Mouse (Mus musculus) mouse trophoblast stem cell (cell line): ENCODE data around the gene Uri1.

ENCODE experiments used
- in situ Hi-C, 2 experiments: fragments of 300-500 bp; cut with MseI, MboI; formaldehyde crosslinking; loops; 2 replicates in 1 of 2; 3 replicates in 1 of 2; pipeline ENCODE4 v1.15.1; 2025

The Uri1 gene

DNA sequence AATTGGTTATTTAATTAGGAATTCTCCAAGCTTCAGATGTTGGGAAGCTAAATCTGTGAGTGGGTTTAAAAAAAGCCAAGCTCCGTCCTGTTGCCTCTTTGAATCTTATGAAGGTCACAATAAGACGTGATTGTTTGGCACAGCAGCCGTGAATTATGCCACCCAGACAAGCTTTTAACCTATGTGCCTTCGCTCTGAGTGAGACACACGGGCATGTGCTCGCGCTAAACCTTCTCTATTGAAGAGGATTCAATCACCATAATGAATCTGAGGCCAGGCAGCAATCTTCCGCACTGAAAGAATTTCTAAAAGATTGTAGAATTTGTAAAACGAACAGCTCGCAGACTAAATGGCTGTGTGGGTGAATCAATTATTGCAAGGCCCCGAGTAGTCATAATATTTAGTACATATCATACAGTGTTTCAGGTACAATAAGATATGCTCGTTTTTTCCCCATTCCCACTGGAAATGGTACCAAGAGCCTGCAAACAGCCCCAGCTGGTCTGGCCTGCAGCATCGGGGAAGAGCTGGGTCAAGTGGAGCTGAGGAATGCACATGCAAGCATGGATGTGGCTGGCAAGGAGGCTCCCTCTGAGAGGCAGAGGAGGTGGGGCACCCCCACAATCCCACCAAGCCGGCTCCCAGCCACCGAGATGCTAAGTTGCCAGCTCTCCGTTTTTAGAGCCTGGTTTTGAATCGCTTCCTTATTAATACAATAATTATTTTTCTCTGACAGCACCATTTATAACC, 101.5 kb downstream of the Uri1 start:
- in situ Hi-C loops: no loop called here

DNA sequence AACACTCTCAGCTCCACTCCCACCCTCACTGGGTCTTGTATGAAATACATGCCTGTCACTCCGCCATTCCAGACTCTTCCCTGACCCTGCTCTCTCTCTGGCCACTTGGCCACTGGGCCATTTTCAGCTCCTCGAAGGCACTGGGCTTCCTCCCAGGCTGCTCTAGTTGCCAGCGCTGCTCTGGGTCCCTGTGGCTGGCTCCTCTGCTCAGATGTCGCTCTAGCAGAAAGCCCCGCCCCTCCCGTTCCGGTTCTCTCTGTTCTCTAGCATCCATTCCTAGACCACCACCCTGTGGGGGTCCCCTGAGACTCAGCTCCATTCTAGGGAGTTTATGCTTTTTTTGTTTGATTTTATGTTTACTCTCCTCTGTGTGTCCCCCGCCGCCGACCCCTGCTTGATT, 104.4 kb downstream of the Uri1 start:
- in situ Hi-C loops: no loop called here

DNA sequence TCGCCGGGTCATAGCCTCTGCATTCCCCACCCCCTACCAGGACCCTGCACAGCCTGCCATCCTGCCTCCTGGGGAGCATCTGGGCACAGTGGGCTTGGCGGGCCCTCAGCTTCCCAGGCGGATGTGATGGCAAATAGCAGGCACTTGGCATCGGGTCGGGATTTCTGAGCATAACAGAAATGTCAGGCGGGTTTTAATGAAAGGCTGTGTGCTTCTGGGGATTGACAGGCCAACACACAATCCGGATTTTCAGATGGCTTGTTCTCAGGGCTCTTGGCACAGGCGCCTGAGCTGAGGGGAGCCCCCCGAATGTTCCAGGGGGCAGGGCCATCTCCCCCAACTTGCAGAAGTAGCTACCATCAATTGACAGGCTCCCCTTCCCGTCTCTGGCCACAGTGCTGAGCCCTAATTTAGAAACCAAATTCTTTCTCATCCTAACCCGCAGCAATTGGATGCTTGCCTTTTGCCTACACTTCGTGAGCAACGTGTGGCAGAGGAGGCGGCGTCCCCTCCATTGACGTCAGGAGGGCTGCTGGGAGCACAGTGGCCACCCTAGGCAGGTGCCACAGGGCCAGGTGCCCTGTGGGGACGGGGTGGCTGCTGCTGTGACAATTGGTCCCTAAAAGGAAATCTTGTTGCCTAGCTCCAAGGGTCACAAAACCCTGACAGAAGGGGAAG, 106.5 kb downstream of the Uri1 start:
- in situ Hi-C loops: no loop called here

GRCm38 (mm10) chr7:37911802-37912122, 111.6 kb downstream of the Uri1 start:
- in situ Hi-C loops: no loop called here

DNA sequence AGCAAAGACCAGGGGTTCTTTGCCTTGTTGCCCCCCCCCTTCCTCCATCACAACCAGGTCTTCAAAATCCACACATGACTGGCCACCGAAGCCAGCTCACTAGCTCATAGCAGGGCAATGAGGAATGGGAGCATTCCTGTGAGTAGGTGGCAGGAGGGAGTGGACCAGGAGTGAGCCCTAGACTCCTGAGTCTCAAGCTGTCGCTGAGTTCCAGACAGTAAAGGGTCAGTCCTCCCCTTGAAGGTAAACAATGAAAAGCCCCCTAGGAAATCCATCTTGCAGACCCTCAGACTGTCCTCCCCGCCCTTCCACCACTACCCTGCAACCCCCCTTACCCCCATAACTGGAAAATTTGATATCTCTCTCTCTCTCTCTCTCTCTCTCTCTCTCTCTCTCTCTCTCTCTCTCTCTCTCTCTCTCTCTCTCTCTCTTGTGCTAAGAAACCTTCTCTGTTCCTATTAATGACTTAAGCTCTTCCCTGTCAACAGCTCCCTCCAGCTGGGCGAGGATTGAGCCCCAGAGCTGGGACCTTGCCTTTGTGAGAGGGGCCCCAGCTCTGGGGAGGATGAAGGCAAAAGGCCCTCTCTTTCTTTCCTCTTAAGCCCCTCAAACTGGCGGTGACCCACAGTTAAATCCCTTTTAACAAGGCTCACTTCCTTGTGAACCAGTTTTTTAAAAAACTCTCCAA, 112.1 kb downstream of the Uri1 start:
- in situ Hi-C loops: no loop called here

- in situ Hi-C loops: no loop called here
Measured at GRCm38 (mm10) chr7:37910161-37910560, 113.2 kb downstream of the Uri1 start.
